ENCODE assay signal across 20 mouse cellular contexts in genomic region chr7:142415314-142415713, GRCm38 (mm10). TPM values are rescaled to one million over a fixed set of nuclear protein-coding genes. Genes with fewer than 3 reads are reported as not detected.
"Had no signal": no experiment of that assay in that cellular context is flagged by ENCODE, and none has a peak within 500 bp of the region (broad histone marks: within the 10 kb centered on the region; RNA-seq: fewer than 3 reads in every experiment).

No protein-coding gene starts in this region.

- H3K36me3 ChIP-seq: limb, embryonic 13.5 days; midbrain, embryonic 12.5 days; neural tube, embryonic 13.5 days; stomach, embryonic 15.5 days had no signal

- H3K27me3 ChIP-seq: limb, embryonic 13.5 days; midbrain, embryonic 12.5 days; stomach, embryonic 15.5 days had no signal

- ATAC-seq: midbrain, embryonic 16.5 days had no signal

- H3K4me3 ChIP-seq: limb, embryonic 13.5 days; midbrain, embryonic 12.5 days; neural tube, embryonic 13.5 days; stomach, embryonic 15.5 days had no signal

- H3K9ac ChIP-seq: limb, embryonic 13.5 days; liver, embryonic 14.5 days; midbrain, embryonic 12.5 days; neural tube, embryonic 13.5 days; stomach, embryonic 15.5 days had no signal

- DNase-seq: kidney, adult 9 months; kidney, postnatal 14 days; left cerebral cortex, postnatal 4 days; right cerebral cortex, postnatal 14 days; thymus, adult 2 months; thymus, postnatal 25 days had no signal

- H3K9me3 ChIP-seq: limb, embryonic 13.5 days; midbrain, embryonic 12.5 days; neural tube, embryonic 13.5 days; stomach, embryonic 15.5 days had no signal

- H3K27ac ChIP-seq: limb, embryonic 13.5 days; liver, embryonic 14.5 days; midbrain, embryonic 12.5 days; neural tube, embryonic 13.5 days; stomach, embryonic 15.5 days had no signal

- H3K4me1 ChIP-seq: limb, embryonic 13.5 days; midbrain, embryonic 12.5 days; neural tube, embryonic 13.5 days; stomach, embryonic 15.5 days had no signal

- H3K4me2 ChIP-seq: limb, embryonic 13.5 days; midbrain, embryonic 12.5 days; neural tube, embryonic 13.5 days; stomach, embryonic 15.5 days had no signal

RNA-seq across cellular contexts. Expression of gene Syt8, which starts 19.3 kb away (rescaled TPM):
- total RNA-seq: layer of hippocampus, postnatal 14 days; left cerebral cortex, adult 18-20 months; left cerebral cortex, postnatal 10 days; left cerebral cortex, postnatal 4 days; liver, adult 2 months; megakaryocyte-erythroid progenitor cell, adult 5-6 weeks had no signal
- polyA plus RNA-seq: liver, adult 2 months; midbrain, embryonic 16.5 days; neural tube, embryonic 13.5 days had no signal

RNA-seq across cellular contexts. Expression of gene Tnni2, which starts 26.3 kb away (rescaled TPM):
- total RNA-seq: left cerebral cortex, postnatal 4 days had no signal
- polyA plus RNA-seq: liver, adult 2 months; testis, adult 2 months had no signal

RNA-seq across cellular contexts. Expression of gene Gm49369, which starts 32.8 kb away (rescaled TPM):
- total RNA-seq: megakaryocyte-erythroid progenitor cell, adult 5-6 weeks had no signal
- polyA plus RNA-seq: large intestine, adult 2 months; limb, embryonic 13.5 days; midbrain, embryonic 12.5 days; spleen, adult 2 months; testis, adult 2 months had no signal

RNA-seq across cellular contexts. Expression of gene Ifitm10, which starts 41.8 kb away (rescaled TPM):
- total RNA-seq: megakaryocyte-erythroid progenitor cell, adult 5-6 weeks had no signal
- polyA plus RNA-seq: testis, adult 2 months had no signal
